Mouse (Mus musculus) sigmoid colon, adult 10 weeks (tissue): ENCODE measurements around the gene Mettl26. TPM values are rescaled to one million over a fixed set of nuclear protein-coding genes. Genes with fewer than 3 reads are reported as not detected.

Experiments used
- polyA plus RNA-seq: library from polyadenylated mRNA; stranded (reverse); fragments of 350-450 nt; fragmentation: Illumina TruSeq; extraction: RNeasy Lipid Tissue Mini Kit (QIAGEN cat#74804); gene quantifications from one replicate; pipeline ENCODE4 v1.2.3, GENCODE M21; 2014; ENCODE audit warnings: low read depth, low replicate concordance

The Mettl26 gene
- 15.8 TPM for polyA plus RNA-seq

DNA sequence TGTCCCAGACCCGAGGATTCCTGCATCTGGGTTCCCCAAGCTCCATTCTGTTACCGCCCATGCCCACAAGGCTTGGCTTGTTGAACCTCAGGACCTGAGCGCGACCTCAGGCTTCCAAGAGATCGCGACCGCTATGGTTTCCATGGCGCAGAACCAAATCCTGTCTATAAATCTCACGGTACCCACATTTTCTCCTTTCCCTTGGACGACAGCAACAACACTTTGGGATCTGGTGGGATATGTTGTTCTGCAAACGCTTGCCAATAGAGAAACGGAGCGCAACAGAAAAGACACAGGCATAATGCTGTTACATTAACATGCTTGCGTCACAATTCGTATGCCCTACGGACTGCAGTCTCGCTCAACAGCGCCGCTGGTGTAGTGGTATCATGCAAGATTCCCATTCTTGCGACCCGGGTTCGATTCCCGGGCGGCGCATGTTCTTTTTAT is at the start of gene Mettl26:
Mettl26 (plus strand) TSS at position 354 of the 450 bp plus-strand sequence.

DNA sequence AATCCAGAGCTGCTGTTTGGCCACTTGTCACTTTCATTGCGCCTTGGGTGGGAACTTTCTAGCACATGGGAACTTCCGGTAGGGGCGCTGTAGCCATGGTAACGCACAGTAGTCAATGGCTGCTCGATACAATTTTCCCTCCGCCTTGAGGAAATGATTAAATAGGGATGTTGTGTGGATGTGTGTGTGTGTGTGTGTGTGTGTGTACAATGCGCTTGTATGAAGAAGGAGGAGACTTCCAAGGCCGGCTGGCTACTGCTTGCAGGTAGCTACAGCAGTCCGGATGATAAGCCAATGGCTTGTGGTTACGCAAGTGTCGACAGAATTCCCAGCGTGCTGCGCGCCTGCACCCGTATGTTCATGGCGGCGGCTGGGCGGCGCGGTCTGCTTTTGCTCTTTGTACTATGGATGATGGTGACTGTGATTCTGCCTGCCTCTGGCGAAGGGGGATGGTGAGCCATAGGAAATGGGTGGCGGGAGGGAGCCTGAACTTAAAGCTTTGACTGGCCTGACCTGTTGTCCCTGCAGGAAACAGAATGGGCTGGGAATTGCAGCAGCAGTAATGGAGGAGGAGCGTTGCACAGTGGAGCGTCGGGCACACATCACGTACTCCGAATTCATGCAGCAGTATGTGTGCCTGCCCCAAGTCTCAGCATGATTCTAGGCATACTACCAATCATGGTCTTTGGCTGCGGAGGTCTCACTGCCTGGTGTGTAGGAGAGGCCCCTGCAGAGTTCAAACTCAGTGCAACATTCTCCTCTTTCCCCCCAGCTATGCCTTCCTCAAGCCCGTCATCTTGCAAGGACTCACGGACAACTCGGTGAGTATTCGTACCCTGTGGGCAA is 45.9 kb upstream of the Mettl26 start, which contains the start of gene Jmjd8:
Jmjd8 (plus strand) TSS at position 156 of the 846 bp plus-strand sequence.

DNA sequence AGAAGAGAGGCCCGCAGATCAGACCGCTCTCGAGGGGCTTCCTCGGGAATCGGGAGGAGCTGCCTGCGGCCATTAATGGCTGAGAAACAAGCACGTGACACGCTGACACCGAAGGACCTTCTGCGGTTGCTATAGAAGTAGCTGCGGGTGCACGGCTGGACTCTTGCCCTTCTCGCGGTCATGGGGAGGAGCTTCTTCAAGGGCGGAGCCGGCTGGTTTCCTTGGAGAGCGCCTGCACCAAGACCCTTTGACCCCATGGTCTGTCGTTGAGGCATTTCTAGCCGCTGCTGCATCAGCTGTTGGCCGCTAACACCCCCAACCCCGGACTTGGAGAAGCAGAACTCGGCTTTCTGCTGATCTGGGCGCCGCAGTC is 41.6 kb upstream of the Mettl26 start, which contains the start of gene Stub1:
Stub1 (minus strand) TSS at position 114 of the 373 bp plus-strand sequence.

GRCm38 (mm10) chr17:25837076-25837410 is 37.8 kb upstream of the Mettl26 start, which contains the start of gene Rhbdl1:
TSS of gene Rhbdl1 (minus strand) at chr17:25837295.

GRCm38 (mm10) chr17:25841117-25841880 is 33.6 kb upstream of the Mettl26 start, which contains the start of gene Gm20683:
TSS of gene Gm20683 (minus strand) at chr17:25841763.

GRCm38 (mm10) chr17:25844396-25844901 is 30.4 kb upstream of the Mettl26 start, which contains the start of gene Rhot2:
TSS of gene Rhot2 (minus strand) at chr17:25844851.

GRCm38 (mm10) chr17:25860832-25861703 is 13.8 kb upstream of the Mettl26 start, which contains the start of gene Wdr90:
TSS of gene Wdr90 (minus strand) at chr17:25861501.

GRCm38 (mm10) chr17:25868601-25869191 is 6.2 kb upstream of the Mettl26 start, which contains the start of gene Mcrip2:
TSS of gene Mcrip2 (minus strand) at chr17:25868764.

GRCm38 (mm10) chr17:25880196-25880910 is 5.5 kb downstream of the Mettl26 start, which contains the start of gene Wfikkn1:
TSS of gene Wfikkn1 (minus strand) at chr17:25880858.

DNA sequence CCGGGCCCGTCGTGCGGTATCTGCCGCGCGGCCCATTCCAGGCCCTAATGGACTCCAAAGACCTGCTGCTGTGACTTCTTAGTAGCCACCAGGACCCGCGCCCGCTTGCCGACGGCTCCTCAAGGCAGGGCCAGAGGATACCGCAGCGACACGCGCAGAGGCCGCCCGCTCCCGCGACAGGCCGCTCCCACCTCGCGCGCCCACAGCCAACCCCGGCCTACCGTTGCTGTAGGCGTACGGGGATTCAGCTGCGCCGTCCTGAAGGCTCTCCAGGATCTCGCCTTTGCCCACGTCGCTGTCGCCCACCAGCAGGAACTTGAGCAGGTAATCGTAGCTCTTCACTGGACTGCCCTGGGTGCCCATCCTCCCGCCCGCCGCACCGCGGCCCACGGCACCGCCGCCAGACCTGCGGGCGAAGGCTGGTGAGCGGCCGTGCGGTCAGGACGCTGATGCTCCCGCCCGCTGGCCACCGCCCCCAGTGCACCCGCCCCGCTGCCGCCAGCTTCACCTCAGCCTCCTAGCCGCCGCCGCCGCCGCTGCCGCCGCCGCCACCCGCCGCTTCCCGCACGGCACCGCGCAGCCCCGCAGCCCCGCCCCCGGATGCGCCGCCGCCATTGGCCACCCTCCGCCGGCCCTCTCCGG is 44.4 kb downstream of the Mettl26 start, which contains the start of gene Rab40c:
Rab40c (minus strand) TSS at position 584 of the 642 bp plus-strand sequence.

Other genes with a start within 250 kb of the Mettl26 start
- not detected for gene Gng13, start 157.9 kb upstream of the Mettl26 start, polyA plus RNA-seq
- gene Chtf18, start 147.7 kb upstream of the Mettl26 start, polyA plus RNA-seq = not detected
- gene Rpusd1, start 147.4 kb upstream of the Mettl26 start, polyA plus RNA-seq = not detected
- not detected for gene Mslnl, start 139.0 kb upstream of the Mettl26 start, polyA plus RNA-seq
- 0.41 TPM for gene Msln, start 120.7 kb upstream of the Mettl26 start, polyA plus RNA-seq
- gene Narfl, start 101.3 kb upstream of the Mettl26 start, polyA plus RNA-seq = 1.5 TPM
- not detected for gene Haghl, start 89.4 kb upstream of the Mettl26 start, polyA plus RNA-seq
- gene Ccdc78, start 88.5 kb upstream of the Mettl26 start, polyA plus RNA-seq = not detected
- gene Fam173a, start 82.2 kb upstream of the Mettl26 start, polyA plus RNA-seq = 0.38 TPM
- not detected for gene AC134908.4, start 79.4 kb upstream of the Mettl26 start, polyA plus RNA-seq
- gene Metrn, start 77.9 kb upstream of the Mettl26 start, polyA plus RNA-seq = not detected
- gene Fbxl16, start 66.0 kb upstream of the Mettl26 start, polyA plus RNA-seq = 1.4 TPM
- gene Wdr24, start 51.4 kb upstream of the Mettl26 start, polyA plus RNA-seq = 0.76 TPM
- 3.4 TPM for gene Jmjd8, start 46.2 kb upstream of the Mettl26 start, polyA plus RNA-seq
- gene Stub1, start 41.7 kb upstream of the Mettl26 start, polyA plus RNA-seq = 7.7 TPM
- not detected for gene Rhbdl1, start 37.8 kb upstream of the Mettl26 start, polyA plus RNA-seq
- gene Gm20683, start 33.3 kb upstream of the Mettl26 start, polyA plus RNA-seq = not detected
- gene Rhot2, start 30.2 kb upstream of the Mettl26 start, polyA plus RNA-seq = 18.0 TPM
- gene Wdr90, start 13.6 kb upstream of the Mettl26 start, polyA plus RNA-seq = 1.8 TPM
- gene Mcrip2, start 6.3 kb upstream of the Mettl26 start, polyA plus RNA-seq = not detected
- gene Wfikkn1, start 5.8 kb downstream of the Mettl26 start, polyA plus RNA-seq = not detected
- 1.5 TPM for gene Rab40c, start 44.7 kb downstream of the Mettl26 start, polyA plus RNA-seq
- 26.7 TPM for gene Pigq, start 69.9 kb downstream of the Mettl26 start, polyA plus RNA-seq
- not detected for gene Nhlrc4, start 69.9 kb downstream of the Mettl26 start, polyA plus RNA-seq
- not detected for gene A930017K11Rik, start 77.5 kb downstream of the Mettl26 start, polyA plus RNA-seq
- 0.85 TPM for gene Capn15, start 110.7 kb downstream of the Mettl26 start, polyA plus RNA-seq
- 2.1 TPM for gene Rab11fip3, start 194.5 kb downstream of the Mettl26 start, polyA plus RNA-seq
- 34.7 TPM for gene Decr2, start 215.3 kb downstream of the Mettl26 start, polyA plus RNA-seq
- not detected for gene Nme4, start 220.5 kb downstream of the Mettl26 start, polyA plus RNA-seq
- 12.7 TPM for gene Tmem8, start 238.2 kb downstream of the Mettl26 start, polyA plus RNA-seq
- gene Mrpl28, start 248.4 kb downstream of the Mettl26 start, polyA plus RNA-seq = 4.6 TPM